Mouse (Mus musculus) midbrain, embryonic 12.5 days (tissue): ENCODE results near the gene Hace1. TPM values are rescaled to one million over a fixed set of nuclear protein-coding genes. Genes with fewer than 3 reads are reported as not detected.
"Not testable (repeated sequence)": the region's sequence is repeated elsewhere in the genome, so short reads cannot be mapped to it uniquely, and the experiment has no call there.

Experiments
- ATAC-seq: fragments of 200-750 bp; cut with Nextera tagmentation; 2 replicates; pipeline ENCODE4 v1.8.0; 2017; ENCODE audit warnings: low read depth, moderate TSS enrichment, moderate library complexity; ENCODE audit not compliant: low FRiP score
- H3K27ac ChIP-seq: fragments of 300-500 bp; sonication (generic); replicated peaks from 2 replicates; pipeline ENCODE4 v1.5.1; 2016; ENCODE audit warnings: mild to moderate bottlenecking
- H3K27me3 ChIP-seq: fragments of 300-500 bp; sonication (generic); 2 replicates; pipeline ENCODE4 v1.6.1; 2016; ENCODE audit warnings: mild to moderate bottlenecking
- H3K36me3 ChIP-seq: fragments of 300-500 bp; sonication (generic); 2 replicates; pipeline ENCODE4 v1.6.1; 2016
- H3K4me1 ChIP-seq: fragments of 300-500 bp; sonication (generic); 2 replicates; pipeline ENCODE4 v1.6.1; 2016
- H3K4me2 ChIP-seq: fragments of 300-500 bp; sonication (generic); replicated peaks from 2 replicates; pipeline ENCODE4 v1.6.1; 2016; ENCODE audit warnings: mild to moderate bottlenecking, moderate library complexity
- H3K4me3 ChIP-seq: fragments of 300-500 bp; sonication (generic); 2 replicates; pipeline ENCODE4 v1.5.1; 2016; ENCODE audit warnings: mild to moderate bottlenecking
- H3K9ac ChIP-seq: fragments of 300-500 bp; sonication (generic); replicated peaks from 2 replicates; pipeline ENCODE4 v1.6.1; 2016; ENCODE audit warnings: mild to moderate bottlenecking, moderate library complexity
- H3K9me3 ChIP-seq: fragments of 300-500 bp; sonication (generic); 2 replicates; pipeline ENCODE4 v1.6.1; 2016; ENCODE audit warnings: mild to moderate bottlenecking
- WGBS: fragments of 180-500 bp; shearing (Covaris S2); methylation state at CpG from one replicate; pipeline ENCODE4 v1.1.7; 2016; 5-methylcytosine and 5-hydroxymethylcytosine counted together
- polyA plus RNA-seq: library from polyadenylated mRNA; unstranded; fragments of >200 nt; fragmentation: Nextera tagmentation; extraction: Ambion mirVana; gene quantifications from 2 replicates; pipeline ENCODE4 v1.2.1, GENCODE M21; 2016

The Hace1 gene
- 21.0 and 23.1 TPM in 2 replicates for polyA plus RNA-seq

DNA sequence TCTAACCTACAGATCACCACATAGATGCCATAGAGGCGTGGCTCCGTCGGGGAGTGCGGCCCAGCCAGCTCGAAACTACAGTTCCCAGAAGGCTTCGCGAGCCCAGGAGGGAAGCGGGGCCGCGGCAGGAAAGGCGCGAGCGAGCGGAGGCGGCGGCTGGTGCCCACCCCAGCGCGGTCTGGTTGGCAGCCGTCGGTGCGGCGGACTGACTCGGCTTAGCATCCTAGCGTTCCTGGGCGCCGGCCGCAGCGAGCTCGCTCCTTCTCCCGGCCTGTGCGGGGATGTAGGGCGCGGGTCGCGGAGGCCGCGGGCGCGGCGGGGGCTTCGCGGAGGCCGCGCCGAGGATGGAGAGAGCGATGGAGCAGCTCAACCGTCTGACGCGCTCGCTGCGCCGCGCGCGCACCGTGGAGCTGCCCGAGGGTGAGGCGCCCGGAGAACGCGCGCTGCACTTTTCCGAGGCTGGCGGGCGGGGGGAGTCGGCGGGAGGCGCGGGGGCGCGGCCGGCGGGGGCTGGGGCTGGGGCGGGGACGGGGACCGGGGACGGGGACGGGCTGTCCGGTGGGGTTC lies at the start of gene Hace1:
Hace1 (plus strand) TSS at position 99 of the 567 bp plus-strand sequence.
- Histone ChIP-seq H3K4me3 (peak within 1 kb of the TSS; percentile 90), H3K4me2 (peak within 1 kb of the TSS; percentile 67), H3K9ac (peak within 1 kb of the TSS; percentile 85), H3K27me3 (no peaks in the 10 kb centered on the region), H3K27ac (peak within 1 kb of the TSS; percentile 98), H3K36me3 (no peaks in the 10 kb centered on the region), H3K4me1 (0 out of 2 replicates have a peak, but pooled peaks cover 5% of the 10 kb centered on the region), H3K9me3 (no peaks in the 10 kb centered on the region)
- WGBS = under 1% methylated on average over 75 of the region's 79 CpGs
- peak; percentile 98 for ATAC-seq

DNA sequence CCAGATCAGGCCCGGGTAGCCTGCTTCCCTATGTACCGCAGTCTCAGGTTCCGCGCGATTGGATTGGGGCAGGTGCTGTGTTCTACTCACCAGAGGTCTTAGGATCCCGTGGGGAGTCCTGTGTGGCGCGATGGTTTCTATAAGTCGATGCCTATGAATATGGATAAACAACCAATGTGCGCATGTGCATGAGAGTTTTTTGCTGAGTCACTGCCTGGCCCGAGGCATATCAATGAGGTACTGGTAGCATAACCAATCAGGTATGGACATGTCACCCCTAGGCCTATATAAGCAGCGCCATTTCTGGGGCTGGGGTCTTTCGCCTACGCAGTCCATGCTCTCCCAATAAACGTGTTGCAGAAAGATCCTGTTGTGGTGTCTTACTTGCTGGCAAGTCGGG lies 40.3 kb upstream of the Hace1 start:
- not testable (repeated sequence) for H3K4me1 ChIP-seq, H3K9ac ChIP-seq, H3K27me3 ChIP-seq, H3K4me3 ChIP-seq, H3K4me2 ChIP-seq, H3K27ac ChIP-seq, H3K36me3 ChIP-seq, H3K9me3 ChIP-seq, ATAC-seq
- WGBS = 97% methylated on average over 16 of the region's 16 CpGs

- no peaks in the 10 kb centered on the region for H3K36me3 ChIP-seq
- no peak overlapping the region for H3K4me2 ChIP-seq
- no peak overlapping the region for H3K9ac ChIP-seq
- 42% methylated on average over 2 of the region's 2 CpGs for WGBS
- H3K9me3 ChIP-seq = no peaks in the 10 kb centered on the region
- H3K4me1 ChIP-seq = no peaks in the 10 kb centered on the region
- no peak overlapping the region for H3K27ac ChIP-seq
- no peak for ATAC-seq
- H3K27me3 ChIP-seq = no peaks in the 10 kb centered on the region
- H3K4me3 ChIP-seq = no peak overlapping the region
These were observed 34.9 kb upstream of the Hace1 start for GRCm38 (mm10) chr10:45542726-45543125.

DNA sequence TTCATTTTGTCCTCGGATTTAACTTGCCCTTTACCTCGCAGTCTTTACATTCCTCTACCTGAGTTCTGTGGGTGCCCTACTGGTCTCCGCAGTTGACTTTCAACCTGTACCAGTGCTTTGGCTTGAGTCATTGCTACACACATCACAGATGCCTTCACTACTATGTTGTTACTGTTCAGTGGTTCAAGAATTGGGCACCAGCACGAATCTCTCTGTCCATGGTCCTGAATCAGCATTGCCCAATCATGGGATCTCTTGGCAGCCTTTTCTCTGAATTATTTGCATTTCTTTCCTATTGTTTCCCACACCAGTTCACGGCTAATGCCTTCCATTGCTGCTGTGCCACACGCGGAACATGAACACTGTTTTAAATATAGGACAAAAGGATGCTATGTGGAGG lies 30.8 kb upstream of the Hace1 start:
- H3K4me2 ChIP-seq = no peak overlapping the region
- ATAC-seq = no peak
- no peak overlapping the region for H3K9ac ChIP-seq
- H3K4me3 ChIP-seq = no peak overlapping the region
- no peaks in the 10 kb centered on the region for H3K36me3 ChIP-seq
- no peaks in the 10 kb centered on the region for H3K4me1 ChIP-seq
- WGBS = 43% methylated on average over 7 of the region's 7 CpGs
- no peaks in the 10 kb centered on the region for H3K27me3 ChIP-seq
- no peaks in the 10 kb centered on the region for H3K9me3 ChIP-seq
- H3K27ac ChIP-seq = no peak overlapping the region

DNA sequence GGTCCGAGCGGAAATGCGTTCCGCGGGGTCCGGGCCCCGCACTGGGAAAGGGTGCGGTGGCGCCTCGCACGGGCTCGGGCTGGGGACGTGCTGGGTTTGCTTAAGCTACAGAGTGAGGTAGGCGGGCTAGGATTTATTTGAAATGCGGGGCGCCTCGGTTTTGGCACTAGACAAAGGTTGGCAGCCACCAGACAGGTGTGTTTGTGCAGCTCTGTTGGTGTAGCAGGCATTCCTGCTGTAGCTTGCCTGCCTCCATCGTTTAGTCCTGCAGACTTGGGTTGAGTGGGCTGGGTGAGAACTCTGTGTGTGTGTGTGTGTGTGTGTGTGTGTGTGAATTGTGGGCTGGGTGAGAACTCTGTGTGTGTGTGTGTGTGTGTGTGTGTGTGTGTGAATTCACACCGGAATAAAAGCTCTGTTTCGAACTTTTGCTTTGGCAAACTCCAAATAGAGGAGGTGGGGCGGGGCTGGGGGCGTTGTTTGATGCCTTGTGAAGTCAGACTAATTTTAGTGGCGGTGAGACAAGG lies 731 bp downstream of the Hace1 start:
- peak overlapping the region; percentile 98 for H3K27ac ChIP-seq
- H3K4me1 ChIP-seq = 0 out of 2 replicates have a peak, but pooled peaks cover 5% of the 10 kb centered on the region
- under 1% methylated on average over 23 of the region's 23 CpGs for WGBS
- no peaks in the 10 kb centered on the region for H3K9me3 ChIP-seq
- peak overlapping the region; percentile 90 for H3K4me3 ChIP-seq
- peak; percentile 84 for ATAC-seq
- H3K36me3 ChIP-seq = no peaks in the 10 kb centered on the region
- H3K4me2 ChIP-seq = peak overlapping the region; percentile 67
- no peaks in the 10 kb centered on the region for H3K27me3 ChIP-seq
- peak overlapping the region; percentile 85 for H3K9ac ChIP-seq

DNA sequence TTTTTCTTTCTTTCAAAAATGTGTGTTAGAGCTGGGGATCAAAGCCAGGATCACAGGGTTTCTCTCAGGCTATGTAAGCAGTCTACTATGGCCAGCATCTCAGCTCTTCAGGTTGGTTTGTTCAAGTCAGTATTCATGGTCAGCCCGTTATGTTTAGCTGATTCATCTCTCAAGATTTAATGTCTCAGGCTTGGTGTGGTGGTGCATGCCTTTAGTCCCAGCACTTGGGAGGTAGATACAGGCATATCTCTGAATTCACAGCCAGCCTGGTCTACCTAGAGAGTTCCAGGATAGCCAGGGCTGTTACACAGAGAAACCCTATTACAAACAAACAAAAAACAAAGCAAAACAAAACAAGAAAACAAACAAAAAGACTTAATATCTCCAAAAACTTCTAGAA lies 5.7 kb downstream of the Hace1 start:
- H3K27ac ChIP-seq = no peak overlapping the region
- H3K9ac ChIP-seq = no peak overlapping the region
- H3K4me2 ChIP-seq = no peak overlapping the region
- no peaks in the 10 kb centered on the region for H3K27me3 ChIP-seq
- no peak overlapping the region for H3K4me3 ChIP-seq
- no peaks in the 10 kb centered on the region for H3K36me3 ChIP-seq
- no peak for ATAC-seq
- H3K4me1 ChIP-seq = 0 out of 2 replicates have a peak, but pooled peaks cover 5% of the 10 kb centered on the region
- no peaks in the 10 kb centered on the region for H3K9me3 ChIP-seq
- WGBS = 86% methylated on average over 1 of the region's 1 CpGs

GRCm38 (mm10) chr10:45583829-45584228 lies 6.2 kb downstream of the Hace1 start:
- H3K4me3 ChIP-seq = no peak overlapping the region
- H3K9me3 ChIP-seq = no peaks in the 10 kb centered on the region
- no peaks in the 10 kb centered on the region for H3K36me3 ChIP-seq
- no peaks in the 10 kb centered on the region for H3K4me1 ChIP-seq
- no peak overlapping the region for H3K27ac ChIP-seq
- no peak for ATAC-seq
- H3K9ac ChIP-seq = no peak overlapping the region
- no peaks in the 10 kb centered on the region for H3K27me3 ChIP-seq
- 95% methylated on average over 6 of the region's 6 CpGs for WGBS
- no peak overlapping the region for H3K4me2 ChIP-seq

DNA sequence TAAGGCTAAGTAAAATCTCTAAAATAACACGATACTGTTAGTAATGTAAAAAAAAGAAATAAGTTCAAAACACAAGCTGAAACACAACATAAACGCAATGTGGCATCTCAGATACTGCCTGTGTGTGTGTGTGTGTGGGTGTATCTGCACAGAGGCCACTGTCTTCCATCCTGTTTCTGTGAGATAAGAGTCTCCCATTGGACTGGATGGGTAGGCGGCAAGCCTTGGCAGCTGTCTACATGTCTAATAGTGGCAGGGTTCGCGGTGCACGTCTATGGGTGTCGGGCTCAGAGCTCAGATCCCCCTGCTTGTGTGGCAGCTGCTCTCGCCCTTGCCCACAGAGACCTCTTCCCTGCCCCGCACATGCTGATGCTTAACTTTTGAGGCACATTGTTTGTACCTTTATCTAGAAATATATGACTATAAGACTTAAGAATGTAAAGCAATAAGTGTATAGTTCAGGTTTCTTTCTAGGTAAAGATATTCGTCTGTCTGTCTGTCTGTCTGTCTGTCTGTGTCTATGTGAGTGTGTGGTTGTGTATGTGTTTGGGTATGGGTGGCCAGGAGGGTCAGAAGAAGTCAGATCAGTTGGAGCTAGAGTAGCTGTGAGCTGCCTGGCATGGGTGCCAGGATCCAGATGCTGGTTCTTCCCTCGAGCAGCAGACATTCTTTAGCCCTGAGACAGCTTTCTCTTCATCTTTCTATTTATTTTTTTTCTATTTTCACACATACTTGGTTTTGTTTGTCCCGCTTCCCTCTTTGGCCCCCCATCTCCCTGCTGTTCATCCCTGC lies 6.9 kb downstream of the Hace1 start:
- H3K9me3 ChIP-seq = no peaks in the 10 kb centered on the region
- no peaks in the 10 kb centered on the region for H3K36me3 ChIP-seq
- no peak overlapping the region for H3K4me2 ChIP-seq
- H3K27ac ChIP-seq = no peak overlapping the region
- WGBS = 91% methylated on average over 12 of the region's 12 CpGs
- no peak overlapping the region for H3K9ac ChIP-seq
- ATAC-seq = no peak; the same call in 1 of the 2 replicates
- H3K27me3 ChIP-seq = no peaks in the 10 kb centered on the region
- no peak overlapping the region for H3K4me3 ChIP-seq
- H3K4me1 ChIP-seq = no peaks in the 10 kb centered on the region

- Histone ChIP-seq H3K4me3 (no peak overlapping the region), H3K9ac (no peak overlapping the region), H3K4me2 (no peak overlapping the region), H3K27me3 (no peaks in the 10 kb centered on the region), H3K27ac (no peak overlapping the region), H3K9me3 (no peaks in the 10 kb centered on the region), H3K4me1 (no peaks in the 10 kb centered on the region), H3K36me3 (peaks cover 15% of the 10 kb centered on the region)
- no peak for ATAC-seq
- WGBS = 68% methylated on average over 3 of the region's 3 CpGs
These were observed 28.2 kb downstream of the Hace1 start for GRCm38 (mm10) chr10:45605853-45606252.

- peaks cover 20% of the 10 kb centered on the region for H3K36me3 ChIP-seq
- ATAC-seq = no peak
- no peaks in the 10 kb centered on the region for H3K9me3 ChIP-seq
- no peak overlapping the region for H3K4me2 ChIP-seq
- no peak overlapping the region for H3K27ac ChIP-seq
- H3K27me3 ChIP-seq = no peaks in the 10 kb centered on the region
- no peak overlapping the region for H3K9ac ChIP-seq
- H3K4me3 ChIP-seq = no peak overlapping the region
- H3K4me1 ChIP-seq = no peaks in the 10 kb centered on the region
- WGBS = 62% methylated on average over 1 of the region's 1 CpGs
These were observed 33.1 kb downstream of the Hace1 start for GRCm38 (mm10) chr10:45610727-45611126.

GRCm38 (mm10) chr10:45616012-45616411 lies 38.4 kb downstream of the Hace1 start:
- 0 out of 2 replicates have a peak, but pooled peaks have one; percentile 27 for ATAC-seq
- Histone ChIP-seq H3K9me3 (no peaks in the 10 kb centered on the region), H3K9ac (no peak overlapping the region), H3K4me3 (no peak overlapping the region), H3K27ac (no peak overlapping the region), H3K27me3 (no peaks in the 10 kb centered on the region), H3K4me1 (no peaks in the 10 kb centered on the region), H3K4me2 (no peak overlapping the region), H3K36me3 (peaks cover 11% of the 10 kb centered on the region)
- 92% methylated on average over 5 of the region's 5 CpGs for WGBS

DNA sequence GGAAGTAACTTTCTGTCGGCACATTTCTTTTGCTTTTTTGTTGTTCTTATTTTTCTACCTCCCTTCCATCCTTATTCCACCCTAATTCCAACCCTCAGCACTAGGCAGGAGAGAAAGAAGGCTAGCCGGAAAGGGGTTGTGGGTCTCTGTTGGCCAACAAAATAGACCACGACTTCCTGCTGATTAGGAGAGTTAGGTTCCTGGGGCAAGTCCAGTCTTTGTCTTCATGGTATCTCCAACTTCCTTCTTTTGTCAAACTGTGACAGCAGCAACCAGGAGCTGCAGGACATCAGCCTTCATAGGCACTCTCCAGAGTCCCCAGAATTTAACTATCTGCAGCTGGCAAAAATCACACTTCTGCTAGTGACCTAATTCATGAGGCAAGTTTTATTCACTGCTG lies 41.4 kb downstream of the Hace1 start:
- no peak overlapping the region for H3K9ac ChIP-seq
- no peak overlapping the region for H3K27ac ChIP-seq
- 85% methylated on average over 3 of the region's 3 CpGs for WGBS
- peaks cover 6% of the 10 kb centered on the region; the same call in 1 of the 2 replicates for H3K36me3 ChIP-seq
- no peaks in the 10 kb centered on the region for H3K9me3 ChIP-seq
- H3K4me1 ChIP-seq = no peaks in the 10 kb centered on the region
- no peak overlapping the region for H3K4me3 ChIP-seq
- ATAC-seq = no peak
- no peak overlapping the region for H3K4me2 ChIP-seq
- H3K27me3 ChIP-seq = no peaks in the 10 kb centered on the region
